Mouse (Mus musculus): ENCODE data around the gene Mgmt. TPM values are rescaled to one million over a fixed set of nuclear protein-coding genes. Genes with fewer than 3 reads are reported as not detected.

The Mgmt gene
- total and polyA plus RNA-seq, 2 experiments from 2014 or later, result 1.4 to 1.6 TPM

- no peak for TF ChIP-seq CTCF (IDR thresholded peaks at IDR 0.05; ENCODE audit: low read depth)
- no peak overlapping the region for H3K4me2 ChIP-seq (ENCODE audit: low read depth, low read length)
- WGBS, result 81% methylated on average over 3 of the region's 3 CpGs
These were observed 44.6 kb upstream of the Mgmt start for GRCm38 (mm10) chr7:136849811-136850210.

GRCm38 (mm10) chr7:136850339-136850738 is 44.1 kb upstream of the Mgmt start:
- H3K4me1 ChIP-seq (ENCODE audit: insufficient read depth, low read length), result no peaks in the 10 kb centered on the region
- no peaks in the 10 kb centered on the region for H3K9me3 ChIP-seq (ENCODE audit: low read length)
- no peaks in the 10 kb centered on the region for H3K27me3 ChIP-seq (ENCODE audit: insufficient read depth, low read length)
- H3K4me3 ChIP-seq (ENCODE audit: low read length), result no peak overlapping the region
- 72% methylated on average over 5 of the region's 5 CpGs for WGBS
- ATAC-seq (no peak), DNase-seq (ENCODE audit: low spot score) (no peak)
- TF ChIP-seq CTCF (IDR thresholded peaks at IDR 0.05; ENCODE audit: low read depth), result no peak
- no peaks in the 10 kb centered on the region for H3K36me3 ChIP-seq (ENCODE audit: insufficient read depth, low read length)
- no peak overlapping the region for H3K9ac ChIP-seq (replicated peaks; ENCODE audit: low read length)
- H3K4me2 ChIP-seq (ENCODE audit: low read depth, low read length), result no peak overlapping the region
- no peak overlapping the region for H3K27ac ChIP-seq

More at GRCm38 (mm10) chr7:136849811-136850210, 44.6 kb upstream of the Mgmt start:
- no peaks in the 10 kb centered on the region for H3K4me1 ChIP-seq (ENCODE audit: insufficient read depth, low read length)
- DNase-seq (ENCODE audit: low spot score), result no peak
- no peak overlapping the region for H3K9ac ChIP-seq (replicated peaks; ENCODE audit: low read length)
- H3K9me3 ChIP-seq (ENCODE audit: low read length), result no peaks in the 10 kb centered on the region
- no peak for ATAC-seq
- no peak overlapping the region for H3K27ac ChIP-seq
- H3K4me3 ChIP-seq (ENCODE audit: low read length), result no peak overlapping the region
- no peaks in the 10 kb centered on the region for H3K27me3 ChIP-seq (ENCODE audit: insufficient read depth, low read length)
- no peaks in the 10 kb centered on the region for H3K36me3 ChIP-seq (ENCODE audit: insufficient read depth, low read length)

- Histone ChIP-seq H3K36me3 (ENCODE audit: insufficient read depth, low read length) (no peaks in the 10 kb centered on the region), H3K27me3 (ENCODE audit: insufficient read depth, low read length) (no peaks in the 10 kb centered on the region), H3K4me3 (ENCODE audit: low read length) (no peak overlapping the region), H3K27ac (no peak overlapping the region), H3K9me3 (ENCODE audit: low read length) (no peaks in the 10 kb centered on the region), H3K4me2 (ENCODE audit: low read depth, low read length) (no peak overlapping the region), H3K9ac (replicated peaks; ENCODE audit: low read length) (no peak overlapping the region), H3K4me1 (ENCODE audit: insufficient read depth, low read length) (no peaks in the 10 kb centered on the region)
- WGBS, result 83% methylated on average over 8 of the region's 8 CpGs
- no peak for TF ChIP-seq CTCF (IDR thresholded peaks at IDR 0.05; ENCODE audit: low read depth)
- DNase-seq (ENCODE audit: low spot score) (no peak), ATAC-seq (no peak)
These were observed 42.5 kb upstream of the Mgmt start for GRCm38 (mm10) chr7:136851946-136852345.

- ATAC-seq (no peak), DNase-seq (ENCODE audit: low spot score) (no peak)
- TF ChIP-seq CTCF (IDR thresholded peaks at IDR 0.05; ENCODE audit: low read depth), result no peak
- Histone ChIP-seq H3K36me3 (ENCODE audit: insufficient read depth, low read length) (no peaks in the 10 kb centered on the region), H3K4me3 (ENCODE audit: low read length) (no peak overlapping the region), H3K4me2 (ENCODE audit: low read depth, low read length) (no peak overlapping the region), H3K4me1 (ENCODE audit: insufficient read depth, low read length) (no peaks in the 10 kb centered on the region), H3K9ac (replicated peaks; ENCODE audit: low read length) (no peak overlapping the region), H3K9me3 (ENCODE audit: low read length) (no peaks in the 10 kb centered on the region), H3K27me3 (ENCODE audit: insufficient read depth, low read length) (no peaks in the 10 kb centered on the region), H3K27ac (no peak overlapping the region)
- 76% methylated on average over 4 of the region's 4 CpGs for WGBS
These were observed 41.7 kb upstream of the Mgmt start for GRCm38 (mm10) chr7:136852721-136853120.

- Histone ChIP-seq H3K4me1 (ENCODE audit: insufficient read depth, low read length) (0 out of 2 replicates have a peak, but pooled peaks cover 3% of the 10 kb centered on the region), H3K4me2 (ENCODE audit: low read depth, low read length) (no peak overlapping the region), H3K9me3 (ENCODE audit: low read length) (no peaks in the 10 kb centered on the region), H3K36me3 (ENCODE audit: insufficient read depth, low read length) (no peaks in the 10 kb centered on the region), H3K9ac (replicated peaks; ENCODE audit: low read length) (no peak overlapping the region), H3K27me3 (ENCODE audit: insufficient read depth, low read length) (no peaks in the 10 kb centered on the region), H3K4me3 (ENCODE audit: low read length) (no peak overlapping the region), H3K27ac (no peak overlapping the region)
- no peak for ATAC-seq
- WGBS, result 31% methylated on average over 7 of the region's 7 CpGs
- TF ChIP-seq CTCF (IDR thresholded peaks at IDR 0.05; ENCODE audit: low read depth), result no peak
- no peak for DNase-seq (ENCODE audit: low spot score)
These were observed 29.5 kb upstream of the Mgmt start for GRCm38 (mm10) chr7:136864677-136865463.

GRCm38 (mm10) chr7:136865876-136866275 is 28.5 kb upstream of the Mgmt start:
- no peaks in the 10 kb centered on the region for H3K36me3 ChIP-seq (ENCODE audit: insufficient read depth, low read length)
- 98% methylated on average over 4 of the region's 4 CpGs for WGBS
- no peak overlapping the region for H3K9ac ChIP-seq (replicated peaks; ENCODE audit: low read length)
- no peak overlapping the region for H3K27ac ChIP-seq
- no peak overlapping the region for H3K4me2 ChIP-seq (ENCODE audit: low read depth, low read length)
- DNase-seq (ENCODE audit: low spot score) (no peak), ATAC-seq (no peak)
- H3K4me3 ChIP-seq (ENCODE audit: low read length), result no peak overlapping the region
- H3K27me3 ChIP-seq (ENCODE audit: insufficient read depth, low read length), result no peaks in the 10 kb centered on the region
- TF ChIP-seq CTCF (IDR thresholded peaks at IDR 0.05; ENCODE audit: low read depth), result no peak
- no peaks in the 10 kb centered on the region for H3K9me3 ChIP-seq (ENCODE audit: low read length)
- 0 out of 2 replicates have a peak, but pooled peaks cover 3% of the 10 kb centered on the region for H3K4me1 ChIP-seq (ENCODE audit: insufficient read depth, low read length)

GRCm38 (mm10) chr7:136866535-136866934 is 27.9 kb upstream of the Mgmt start:
- Histone ChIP-seq H3K4me3 (ENCODE audit: low read length) (no peak overlapping the region), H3K27ac (no peak overlapping the region), H3K4me1 (ENCODE audit: insufficient read depth, low read length) (peaks cover 6% of the 10 kb centered on the region; the same call in 1 of the 2 replicates), H3K27me3 (ENCODE audit: insufficient read depth, low read length) (no peaks in the 10 kb centered on the region), H3K36me3 (ENCODE audit: insufficient read depth, low read length) (no peaks in the 10 kb centered on the region), H3K9me3 (ENCODE audit: low read length) (no peaks in the 10 kb centered on the region), H3K9ac (replicated peaks; ENCODE audit: low read length) (no peak overlapping the region), H3K4me2 (ENCODE audit: low read depth, low read length) (no peak overlapping the region)
- no peak for DNase-seq (ENCODE audit: low spot score)
- WGBS, result 77% methylated on average over 4 of the region's 4 CpGs
- TF ChIP-seq CTCF (IDR thresholded peaks at IDR 0.05; ENCODE audit: low read depth), result no peak
- ATAC-seq, result no peak

Measured in hindbrain, postnatal 0 days (tissue).